Mouse (Mus musculus): Measurements from ENCODE around the gene Ddit4. TPM values are rescaled to one million over a fixed set of nuclear protein-coding genes. Genes with fewer than 3 reads are reported as not detected.

Gene Ddit4
- polyA plus RNA-seq, 1 experiment: 266 TPM

- Histone ChIP-seq H3K27me3 (ENCODE audit: control insufficient read depth, insufficient read depth, insufficient read length) (no peaks in the 10 kb centered on the region), H3ac (ENCODE audit: control insufficient read depth, insufficient read length) (no peak overlapping the region), H3K4me2 (ENCODE audit: low read depth) (no peak overlapping the region), H3K4me3 (no peak overlapping the region), H3K79me2 (ENCODE audit: control insufficient read depth, insufficient read depth) (no peaks in the 10 kb centered on the region), H3K36me3 (ENCODE audit: control insufficient read depth, insufficient read depth) (no peaks in the 10 kb centered on the region)
- no peak for TF ChIP-seq POLR2AphosphoS2 (IDR thresholded peaks at IDR 0.05; ENCODE audit: insufficient read length, low read depth)
- TF ChIP-seq TCF3 (IDR thresholded peaks at IDR 0.05; ENCODE audit: insufficient read length, low read depth): no peak
- TF ChIP-seq REST (IDR thresholded peaks at IDR 0.05; ENCODE audit: insufficient read depth, insufficient read length): no peak
- no peak for TF ChIP-seq MYOG (IDR thresholded peaks at IDR 0.05; ENCODE audit: control insufficient read depth in 1 of 3, insufficient read depth in 1 of 3, insufficient read length in 2 of 3, low read depth in 2 of 3)
- TF ChIP-seq E2F4 (IDR thresholded peaks at IDR 0.05; ENCODE audit: insufficient read depth): no peak
- no peak for TF ChIP-seq POLR2A (IDR thresholded peaks at IDR 0.05; ENCODE audit: insufficient read length, low read depth)
- TF ChIP-seq SRF (IDR thresholded peaks at IDR 0.05; ENCODE audit: control insufficient read depth, insufficient read length, low read depth): no peak
- no peak for TF ChIP-seq MYOD1 (IDR thresholded peaks at IDR 0.05; ENCODE audit: control insufficient read depth in 1 of 3, insufficient read length in 2 of 3, low read depth in 2 of 3)
- no peak for TF ChIP-seq CEBPB (IDR thresholded peaks at IDR 0.05; ENCODE audit: insufficient read depth, poor library complexity, severe bottlenecking)
- no peak for TF ChIP-seq TCF12 (IDR thresholded peaks at IDR 0.05; ENCODE audit: insufficient read depth, poor library complexity, severe bottlenecking)
- TF ChIP-seq USF1 (IDR thresholded peaks at IDR 0.05; ENCODE audit: low read depth): no peak
- no peak for TF ChIP-seq MAX (IDR thresholded peaks at IDR 0.05; ENCODE audit: low read depth)
Measured at GRCm38 (mm10) chr10:59965788-59966187, 14.2 kb upstream of the Ddit4 start.

- no peaks in the 10 kb centered on the region for H3K79me2 ChIP-seq (ENCODE audit: control insufficient read depth, insufficient read depth)
- no peak overlapping the region for H3ac ChIP-seq (ENCODE audit: control insufficient read depth, insufficient read length)
- H3K4me2 ChIP-seq (ENCODE audit: low read depth): peak overlapping the region; percentile 5
- no peak for TF ChIP-seq USF1 (IDR thresholded peaks at IDR 0.05; ENCODE audit: low read depth)
- no peak for TF ChIP-seq TCF3 (IDR thresholded peaks at IDR 0.05; ENCODE audit: insufficient read length, low read depth)
- TF ChIP-seq SRF (IDR thresholded peaks at IDR 0.05; ENCODE audit: control insufficient read depth, insufficient read length, low read depth): no peak
- TF ChIP-seq POLR2AphosphoS2 (IDR thresholded peaks at IDR 0.05; ENCODE audit: insufficient read length, low read depth): no peak
- no peak for TF ChIP-seq E2F4 (IDR thresholded peaks at IDR 0.05; ENCODE audit: insufficient read depth)
- no peak for TF ChIP-seq REST (IDR thresholded peaks at IDR 0.05; ENCODE audit: insufficient read depth, insufficient read length)
- TF ChIP-seq MYOG (IDR thresholded peaks at IDR 0.05; ENCODE audit: control insufficient read depth in 1 of 3, insufficient read depth in 1 of 3, insufficient read length in 2 of 3, low read depth in 2 of 3): no peak
- TF ChIP-seq MAX (IDR thresholded peaks at IDR 0.05; ENCODE audit: low read depth): no peak
- no peaks in the 10 kb centered on the region for H3K36me3 ChIP-seq (ENCODE audit: control insufficient read depth, insufficient read depth)
- no peaks in the 10 kb centered on the region for H3K27me3 ChIP-seq (ENCODE audit: control insufficient read depth, insufficient read depth, insufficient read length)
- H3K4me3 ChIP-seq: no peak overlapping the region
Measured at GRCm38 (mm10) chr10:59965362-59965695, 13.7 kb upstream of the Ddit4 start.

- TF ChIP-seq POLR2AphosphoS2 (IDR thresholded peaks at IDR 0.05; ENCODE audit: insufficient read length, low read depth): no peak
- TF ChIP-seq E2F4 (IDR thresholded peaks at IDR 0.05; ENCODE audit: insufficient read depth): no peak
- TF ChIP-seq USF1 (IDR thresholded peaks at IDR 0.05; ENCODE audit: low read depth): no peak
- no peak for TF ChIP-seq REST (IDR thresholded peaks at IDR 0.05; ENCODE audit: insufficient read depth, insufficient read length)
- TF ChIP-seq MYOG (IDR thresholded peaks at IDR 0.05; ENCODE audit: control insufficient read depth in 1 of 3, insufficient read depth in 1 of 3, insufficient read length in 2 of 3, low read depth in 2 of 3): no peak
- no peak for TF ChIP-seq SRF (IDR thresholded peaks at IDR 0.05; ENCODE audit: control insufficient read depth, insufficient read length, low read depth)
- TF ChIP-seq MYOD1 (IDR thresholded peaks at IDR 0.05; ENCODE audit: control insufficient read depth in 1 of 3, insufficient read length in 2 of 3, low read depth in 2 of 3): no peak
- no peak for TF ChIP-seq CEBPB (IDR thresholded peaks at IDR 0.05; ENCODE audit: insufficient read depth, poor library complexity, severe bottlenecking)
- TF ChIP-seq TCF12 (IDR thresholded peaks at IDR 0.05; ENCODE audit: insufficient read depth, poor library complexity, severe bottlenecking): no peak
- no peak for TF ChIP-seq POLR2A (IDR thresholded peaks at IDR 0.05; ENCODE audit: insufficient read length, low read depth)
- TF ChIP-seq TCF3 (IDR thresholded peaks at IDR 0.05; ENCODE audit: insufficient read length, low read depth): no peak
- TF ChIP-seq MAX (IDR thresholded peaks at IDR 0.05; ENCODE audit: low read depth): no peak
- Histone ChIP-seq H3K36me3 (ENCODE audit: control insufficient read depth, insufficient read depth) (no peaks in the 10 kb centered on the region), H3K27me3 (ENCODE audit: control insufficient read depth, insufficient read depth, insufficient read length) (no peaks in the 10 kb centered on the region), H3ac (ENCODE audit: control insufficient read depth, insufficient read length) (no peak overlapping the region), H3K79me2 (ENCODE audit: control insufficient read depth, insufficient read depth) (no peaks in the 10 kb centered on the region), H3K4me2 (ENCODE audit: low read depth) (peak overlapping the region; percentile 24), H3K4me3 (no peak overlapping the region)
Measured at GRCm38 (mm10) chr10:59964504-59965361, 13.1 kb upstream of the Ddit4 start.

- no peak overlapping the region for H3K4me3 ChIP-seq
- H3K79me2 ChIP-seq (ENCODE audit: control insufficient read depth, insufficient read depth): no peaks in the 10 kb centered on the region
- no peak overlapping the region for H3ac ChIP-seq (ENCODE audit: control insufficient read depth, insufficient read length)
- no peak overlapping the region for H3K4me2 ChIP-seq (ENCODE audit: low read depth)
- H3K27me3 ChIP-seq (ENCODE audit: control insufficient read depth, insufficient read depth, insufficient read length): no peaks in the 10 kb centered on the region
- TF ChIP-seq CEBPB (IDR thresholded peaks at IDR 0.05; ENCODE audit: insufficient read depth, poor library complexity, severe bottlenecking) (no peak), TCF12 (IDR thresholded peaks at IDR 0.05; ENCODE audit: insufficient read depth, poor library complexity, severe bottlenecking) (no peak), POLR2A (IDR thresholded peaks at IDR 0.05; ENCODE audit: insufficient read length, low read depth) (no peak), MAX (IDR thresholded peaks at IDR 0.05; ENCODE audit: low read depth) (no peak), MYOG (IDR thresholded peaks at IDR 0.05; ENCODE audit: control insufficient read depth in 1 of 3, insufficient read depth in 1 of 3, insufficient read length in 2 of 3, low read depth in 2 of 3) (no peak), REST (IDR thresholded peaks at IDR 0.05; ENCODE audit: insufficient read depth, insufficient read length) (no peak)
- H3K36me3 ChIP-seq (ENCODE audit: control insufficient read depth, insufficient read depth): no peaks in the 10 kb centered on the region
Measured at GRCm38 (mm10) chr10:59963609-59964008, 12.0 kb upstream of the Ddit4 start.
